Mouse (Mus musculus) adrenal gland, postnatal 4 days (tissue): ENCODE measurements around the gene Mrgpra1. TPM values are rescaled to one million over a fixed set of nuclear protein-coding genes. Genes with fewer than 3 reads are reported as not detected.
"Not testable (repeated sequence)": the region's sequence is repeated elsewhere in the genome, so short reads cannot be mapped to it uniquely, and the experiment has no call there.

Source experiments
- DNase-seq, 2 experiments: peaks; one replicate each; pipeline ENCODE4 v3.0.0; 2021 to 2022; ENCODE audit warnings: low spot score in 2 of 2, mixed read lengths in 2 of 2
- long read RNA-seq, 2 experiments: library from polyadenylated mRNA; stranded (forward); transcript quantifications; one replicate each; pipeline ENCODE4 v2.0.0; 2021
- total RNA-seq, 2 experiments: library from RNA; stranded (reverse); gene quantifications; 2 replicates each; pipeline ENCODE4 v1.2.3; 2021

The Mrgpra1 gene
- total RNA-seq = not detected
- long read RNA-seq, experiment 1 = 0 reads
- long read RNA-seq, experiment 2 = 0 reads

DNA sequence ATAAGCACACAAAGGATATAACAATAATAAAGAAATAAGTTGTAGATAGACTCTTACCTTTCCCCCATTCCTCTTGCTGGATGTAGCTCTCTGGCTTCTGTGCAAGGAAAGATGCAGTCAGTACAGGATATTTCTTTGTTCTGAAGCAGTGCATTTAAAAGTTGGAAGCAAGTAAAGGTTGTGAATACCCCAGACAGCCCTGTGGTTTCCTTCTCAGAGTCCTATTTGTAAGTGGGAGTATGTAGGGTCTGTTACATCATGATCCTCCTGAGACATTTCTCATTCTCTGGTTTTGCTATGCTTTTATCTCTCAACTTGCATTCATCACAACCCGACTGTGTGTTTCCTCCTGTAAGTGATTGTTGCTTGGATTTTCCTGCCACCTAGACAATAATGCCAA lies at the start of gene Mrgpra1:
Gene Mrgpra1 (minus strand): TSS at position 101 of the 400 bp plus-strand sequence.
- no peak for DNase-seq

DNA sequence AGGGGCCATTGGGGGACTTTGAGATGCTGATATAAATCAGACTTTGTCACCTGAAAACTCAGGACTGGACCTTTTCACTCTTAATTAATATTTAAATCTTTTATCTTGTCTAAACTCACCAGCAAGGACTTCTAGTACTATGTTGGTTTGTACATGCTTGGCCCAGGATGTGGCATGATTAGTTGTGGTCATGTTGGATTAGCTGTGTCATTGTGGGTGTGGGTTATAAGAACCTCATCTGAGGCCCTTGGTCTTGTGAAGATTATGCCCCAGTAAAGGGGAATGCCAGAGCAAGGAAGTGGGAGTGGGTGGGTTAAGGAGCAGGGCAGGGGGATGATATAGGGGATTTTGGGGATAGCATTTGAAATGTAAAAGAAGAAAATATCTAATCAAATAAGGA lies 47.1 kb upstream of the Mrgpra1 start:
- no peak for DNase-seq

DNA sequence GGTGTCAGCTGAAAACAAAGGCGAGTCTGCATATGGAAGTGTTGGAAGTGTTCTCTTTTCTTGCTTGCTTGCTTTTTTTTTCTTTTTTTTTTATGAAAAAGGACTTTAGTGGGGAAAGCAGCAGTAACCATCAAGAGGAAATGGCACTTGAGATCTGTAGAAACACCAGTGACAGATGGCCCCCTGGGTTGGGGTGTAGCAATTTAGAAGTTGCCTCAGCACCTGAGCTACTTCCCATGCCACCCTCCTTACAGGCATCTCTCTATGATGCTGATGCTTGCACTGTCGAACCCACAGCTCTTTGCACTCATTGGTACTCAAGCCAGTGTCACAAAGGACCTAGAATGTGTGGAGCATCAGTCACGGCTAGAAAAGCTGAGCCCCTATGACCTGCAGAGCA lies 5.6 kb downstream of the Mrgpra1 start:
- DNase-seq = no peak

DNA sequence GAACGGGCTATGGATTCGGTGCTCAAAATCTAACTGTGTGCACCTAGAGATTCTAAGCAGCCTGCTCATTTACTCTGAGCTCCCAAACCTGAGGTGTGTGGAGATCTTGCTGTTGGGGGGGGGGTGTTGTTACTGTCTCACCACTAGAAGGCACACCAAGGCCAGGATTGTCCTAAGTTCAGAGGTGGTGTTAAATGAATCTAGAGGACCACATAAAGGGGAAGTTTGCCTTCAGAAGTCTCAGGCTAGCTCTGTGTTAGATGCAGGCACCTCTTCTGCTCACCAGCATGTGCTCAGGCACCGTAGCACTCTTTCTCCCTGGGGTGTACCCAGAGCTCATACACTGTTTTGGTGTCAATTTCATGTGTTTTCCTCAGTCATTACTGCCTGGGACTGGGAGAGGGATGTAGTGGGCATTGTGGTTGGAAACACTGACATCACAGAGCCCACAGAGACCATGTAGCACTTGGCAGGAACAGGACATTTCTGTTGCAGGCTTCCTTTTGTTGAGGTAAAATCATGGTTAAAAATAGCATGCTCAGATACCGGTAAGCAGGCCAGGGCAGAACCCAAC lies 8.0 kb downstream of the Mrgpra1 start:
- DNase-seq = no peak

DNA sequence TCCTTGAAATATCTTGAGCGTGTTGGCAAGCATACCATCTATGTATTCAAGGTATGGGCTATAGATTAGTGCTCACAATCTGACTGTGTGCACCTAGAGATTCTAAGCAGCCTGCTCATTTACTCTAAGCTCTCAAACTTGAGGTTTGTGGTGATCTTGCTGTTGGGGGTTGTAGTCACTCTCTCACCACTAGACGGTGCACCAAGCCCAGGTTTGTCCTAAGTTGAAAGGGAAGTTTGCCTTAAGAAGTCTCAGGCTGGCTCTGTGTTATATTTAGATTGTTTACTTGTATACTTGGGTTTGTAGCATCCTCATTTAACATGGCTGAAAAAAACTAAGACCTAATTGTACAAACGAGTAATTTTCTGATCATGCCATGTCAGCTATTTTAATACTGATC lies 12.2 kb downstream of the Mrgpra1 start:
- DNase-seq = not testable (repeated sequence)

DNA sequence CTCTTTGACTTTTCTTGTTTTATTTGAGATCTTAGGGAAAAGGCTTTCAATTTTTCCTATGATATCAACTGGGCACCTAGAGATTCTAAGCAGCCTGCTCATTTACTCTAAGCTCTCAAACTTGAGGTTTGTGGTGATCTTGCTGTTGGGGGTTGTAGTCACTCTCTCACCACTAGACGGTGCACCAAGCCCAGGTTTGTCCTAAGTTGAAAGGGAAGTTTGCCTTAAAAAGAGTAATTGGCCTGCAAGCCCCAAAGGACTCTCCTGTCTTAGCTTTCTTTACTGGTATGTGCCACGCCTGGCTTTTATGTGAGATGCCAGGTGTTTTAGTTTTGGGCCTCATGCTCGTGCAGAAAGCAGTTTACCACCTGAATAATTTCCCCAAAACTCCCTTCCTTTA lies 12.7 kb downstream of the Mrgpra1 start:
- DNase-seq = not testable (repeated sequence)

DNA sequence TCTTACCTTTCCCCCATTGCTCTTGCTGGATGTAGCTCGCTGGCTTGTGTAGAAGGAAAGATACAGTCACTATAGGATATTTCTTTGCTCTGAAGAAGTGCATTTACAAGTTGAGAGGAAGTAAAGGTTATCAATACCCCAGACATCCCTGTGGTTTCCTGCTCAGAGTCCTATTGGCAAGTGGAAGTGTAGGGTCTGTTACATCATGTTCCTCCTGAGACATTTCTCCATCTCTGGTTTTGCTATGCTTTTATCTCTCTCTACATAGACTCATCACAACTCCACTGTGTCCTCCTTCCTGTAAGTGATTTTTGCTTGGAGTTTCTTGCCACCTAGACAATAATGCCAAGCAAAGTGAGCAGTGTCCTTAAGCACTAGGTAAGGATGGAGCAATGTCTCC lies 35.7 kb downstream of the Mrgpra1 start:
- no peak for DNase-seq

DNA sequence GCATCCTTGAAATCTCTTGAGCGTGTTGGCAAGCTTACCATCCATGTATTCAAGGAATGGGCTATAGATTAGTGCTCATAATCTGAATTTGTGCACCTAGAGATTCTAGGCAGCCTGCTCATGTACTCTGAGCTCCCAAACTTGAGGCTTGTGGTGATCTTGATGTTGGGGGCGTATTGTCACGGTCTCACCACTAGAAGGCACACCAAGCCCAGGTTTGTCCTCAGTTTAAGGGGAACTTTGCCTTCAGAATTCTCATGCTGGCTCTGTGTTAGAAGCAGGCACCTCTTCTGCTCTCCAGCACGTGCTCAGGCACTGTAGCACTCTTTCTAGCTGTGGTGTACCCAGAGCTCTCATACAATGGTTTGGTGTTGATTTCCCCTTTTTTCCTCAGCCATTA lies 41.8 kb downstream of the Mrgpra1 start:
- DNase-seq = no peak

DNA sequence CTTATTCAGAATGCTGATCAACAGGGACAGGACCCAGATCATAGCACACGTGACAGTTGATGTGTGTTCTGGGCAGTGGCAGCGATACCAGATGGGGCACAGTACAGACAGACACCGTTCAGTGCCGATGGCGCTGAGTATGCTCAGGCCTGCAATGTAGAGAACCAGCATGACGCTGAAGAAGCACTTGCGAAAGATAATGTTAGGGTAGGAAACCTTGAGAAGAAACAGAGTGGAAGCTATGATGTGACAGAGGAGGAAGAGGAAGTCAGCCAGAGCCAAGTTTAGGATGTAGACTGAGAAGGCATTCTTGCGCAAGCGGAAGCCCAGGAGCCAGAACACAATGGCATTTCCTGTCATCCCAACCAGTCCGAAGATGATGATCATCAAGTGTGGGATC lies 44.2 kb downstream of the Mrgpra1 start:
- no peak for DNase-seq

DNA sequence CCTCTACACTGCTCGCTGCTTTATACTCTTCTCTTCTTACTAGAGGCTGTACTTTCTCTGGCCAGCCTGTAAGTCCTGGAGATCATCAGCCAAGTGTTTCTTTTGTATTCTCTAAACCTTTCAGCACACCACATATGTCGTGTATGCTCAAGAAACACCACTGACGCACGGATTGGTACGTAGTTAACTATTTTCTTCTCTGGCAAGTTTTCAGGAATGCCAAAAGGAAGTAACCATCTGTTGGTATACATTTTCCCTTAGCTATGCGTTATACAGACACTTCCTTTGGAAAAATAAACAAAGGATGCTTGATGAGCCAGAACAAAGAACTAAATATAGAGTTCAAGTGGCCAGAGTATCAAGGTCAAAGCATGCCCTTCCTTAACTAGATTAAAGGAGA lies 49.4 kb downstream of the Mrgpra1 start:
- DNase-seq = not testable (repeated sequence)

DNA sequence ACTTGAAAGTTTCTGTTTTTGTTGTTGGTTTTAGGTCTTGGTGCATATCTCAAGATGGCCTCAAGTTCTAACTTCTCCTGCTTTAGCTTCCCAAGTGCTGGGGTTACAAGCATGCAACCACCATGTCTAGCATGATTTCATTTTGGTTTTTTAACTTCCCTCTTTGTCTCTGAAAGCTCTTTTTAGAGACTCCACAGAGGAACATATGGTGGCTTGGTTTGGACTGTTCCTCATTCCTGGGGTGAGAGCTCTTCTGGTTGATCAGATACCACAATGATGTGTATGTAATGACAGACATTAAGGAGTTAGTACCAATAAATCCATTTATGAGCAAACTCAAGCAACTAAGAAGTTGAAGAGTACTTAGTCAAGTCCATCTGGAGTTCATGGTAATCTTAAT lies 54.4 kb downstream of the Mrgpra1 start:
- not testable (repeated sequence) for DNase-seq

Other genes with a start within 250 kb of the Mrgpra1 start
- 1 to 10 TPM; 2.0 to 2.1 TPM for gene Ptpn5, start 220.6 kb downstream of the Mrgpra1 start, total RNA-seq
- gene Mrgpra6, start 149.3 kb downstream of the Mrgpra1 start, total RNA-seq = not detected
- gene Mrgpra9, start 101.4 kb downstream of the Mrgpra1 start, total RNA-seq = not detected
- gene Mrgpra2a, start 97.9 kb upstream of the Mrgpra1 start, total RNA-seq = under 1 TPM in 1 of 2 experiments, not detected in 1; 0.31 TPM
- under 1 TPM; 0.64 to 0.90 TPM for gene Mrgpra2b, start 174.6 kb upstream of the Mrgpra1 start, total RNA-seq
- not detected for gene Mrgpra3, start 247.1 kb upstream of the Mrgpra1 start, total RNA-seq